Mouse (Mus musculus): ENCODE results near the gene Mtrf1l. TPM values are rescaled to one million over a fixed set of nuclear protein-coding genes. Genes with fewer than 3 reads are reported as not detected.
A peak's percentile ranks its signal among the peaks of the same experiment; 100 is the strongest.

Gene Mtrf1l
- polyA plus RNA-seq, 1 experiment from 2014 or later: 9.3 TPM

DNA sequence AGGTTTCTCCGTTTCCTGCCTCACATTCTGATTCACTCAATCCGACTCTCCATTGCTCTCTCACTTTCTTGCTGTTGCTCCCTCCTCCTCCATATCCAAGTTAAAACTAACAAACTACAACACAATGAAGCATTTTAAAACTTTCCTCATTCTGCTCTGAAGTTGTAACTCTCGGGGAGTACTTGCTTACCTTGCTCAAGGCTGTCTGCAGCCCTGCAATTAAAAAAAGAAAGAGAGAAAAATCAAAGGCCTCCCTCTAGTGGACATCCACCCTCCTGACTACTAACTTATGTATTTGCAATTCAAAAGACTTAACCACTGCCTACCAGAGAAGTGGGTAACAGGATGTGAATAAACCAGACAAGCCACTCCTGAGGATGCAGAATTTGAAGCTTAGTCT lies 1.1 kb upstream of the Mtrf1l start:
- 0% methylated on average over 3 of the region's 3 CpGs for WGBS (ENCODE audit: insufficient replicate concordance)
- Histone ChIP-seq H3K36me3 (peaks cover 25% of the 10 kb centered on the region), H3K9ac (peak overlapping the region; percentile 90), H3K4me3 (peak overlapping the region; percentile 86), H3K4me1 (peaks cover 45% of the 10 kb centered on the region), H3K4me2 (peak overlapping the region; percentile 96), H3K27me3 (replicated peaks) (no peaks in the 10 kb centered on the region), H3K9me3 (replicated peaks) (no peaks in the 10 kb centered on the region), H3K27ac (peak overlapping the region; percentile 92)
- no peak for ATAC-seq

DNA sequence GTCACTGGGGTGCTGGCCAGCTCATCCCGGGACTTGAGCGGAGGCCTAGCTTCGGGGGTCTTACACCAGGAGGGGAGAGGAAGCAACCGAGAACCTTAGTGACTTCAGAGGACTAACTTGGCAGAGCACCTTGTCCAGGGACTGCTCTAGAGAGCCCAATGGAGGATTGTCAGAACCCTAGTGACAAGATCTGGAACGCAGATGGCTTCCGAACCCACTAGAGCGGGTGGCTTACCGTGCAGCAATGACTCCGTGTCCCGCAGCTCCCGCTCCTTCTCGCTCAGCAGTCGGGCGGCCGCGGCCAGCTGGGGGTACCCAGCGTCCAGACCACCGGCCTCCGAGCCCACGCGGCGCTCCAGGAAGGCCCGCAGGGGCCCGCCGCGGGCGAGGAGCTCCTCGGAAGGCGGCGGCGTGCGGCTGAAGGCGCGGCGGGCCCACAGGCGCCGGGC lies 395 bp downstream of the Mtrf1l start:
- H3K27me3 ChIP-seq (replicated peaks): no peaks in the 10 kb centered on the region
- peak overlapping the region; percentile 92 for H3K27ac ChIP-seq
- no peaks in the 10 kb centered on the region for H3K9me3 ChIP-seq (replicated peaks)
- peak overlapping the region; percentile 86 for H3K4me3 ChIP-seq
- H3K4me1 ChIP-seq: peaks cover 45% of the 10 kb centered on the region
- under 1% methylated on average over 37 of the region's 37 CpGs for WGBS (ENCODE audit: insufficient replicate concordance)
- peak; percentile 2 for ATAC-seq
- H3K9ac ChIP-seq: peak overlapping the region; percentile 90
- peak overlapping the region; percentile 96 for H3K4me2 ChIP-seq
- H3K36me3 ChIP-seq: peaks cover 39% of the 10 kb centered on the region

DNA sequence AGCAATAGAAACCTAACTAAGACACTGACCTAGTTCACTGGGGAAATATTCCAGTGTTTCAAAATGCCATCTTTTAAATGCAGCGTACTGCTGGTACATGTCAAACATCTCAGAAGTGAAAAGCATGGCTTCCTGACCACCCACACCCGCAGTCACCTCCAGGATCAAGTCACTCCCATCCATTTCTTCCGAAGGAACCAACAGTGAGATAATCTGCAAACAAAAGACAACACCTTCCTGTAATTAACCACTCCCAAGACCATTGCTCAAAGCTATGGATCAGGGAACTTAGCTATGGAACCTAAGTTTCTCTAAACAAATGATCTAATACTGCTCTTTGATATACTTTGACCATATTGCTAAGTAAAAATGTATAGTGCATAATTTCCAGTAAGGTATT lies 4.9 kb downstream of the Mtrf1l start:
- no peak for ATAC-seq
- no peak overlapping the region for H3K27ac ChIP-seq
- no peaks in the 10 kb centered on the region for H3K9me3 ChIP-seq (replicated peaks)
- no peaks in the 10 kb centered on the region for H3K27me3 ChIP-seq (replicated peaks)
- H3K4me3 ChIP-seq: no peak overlapping the region
- peaks cover 85% of the 10 kb centered on the region for H3K36me3 ChIP-seq
- no peak overlapping the region for H3K9ac ChIP-seq
- H3K4me1 ChIP-seq: peaks cover 28% of the 10 kb centered on the region
- WGBS (ENCODE audit: insufficient replicate concordance): 82% methylated on average over 3 of the region's 3 CpGs
- no peak overlapping the region for H3K4me2 ChIP-seq

DNA sequence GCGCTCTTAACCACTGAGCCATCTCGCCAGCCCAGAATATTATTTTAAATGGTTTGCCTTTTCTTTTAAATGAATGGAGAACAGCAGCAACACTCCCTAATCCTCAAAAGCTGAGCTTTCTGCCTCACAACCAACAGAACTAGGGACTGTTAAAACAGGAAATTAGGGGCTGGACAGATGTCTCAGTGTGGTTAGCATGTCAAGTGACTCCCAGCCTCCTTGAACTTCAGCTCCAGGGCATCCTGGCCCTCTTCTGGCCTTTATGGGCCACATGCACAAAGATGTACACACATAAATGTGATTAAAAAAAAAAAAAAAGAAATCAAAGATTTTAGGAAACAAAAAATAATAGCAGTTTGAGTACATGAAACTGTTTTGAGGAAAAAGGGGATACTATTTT lies 7.7 kb downstream of the Mtrf1l start:
- no peak overlapping the region for H3K27ac ChIP-seq
- H3K27me3 ChIP-seq (replicated peaks): no peaks in the 10 kb centered on the region
- peaks cover 7% of the 10 kb centered on the region for H3K4me1 ChIP-seq
- H3K9ac ChIP-seq: no peak overlapping the region
- H3K4me3 ChIP-seq: no peak overlapping the region
- peaks cover 96% of the 10 kb centered on the region for H3K36me3 ChIP-seq
- H3K9me3 ChIP-seq (replicated peaks): no peaks in the 10 kb centered on the region
- no peak overlapping the region for H3K4me2 ChIP-seq
- no peak for ATAC-seq
- WGBS (ENCODE audit: insufficient replicate concordance): 87% methylated on average over 2 of the region's 2 CpGs

DNA sequence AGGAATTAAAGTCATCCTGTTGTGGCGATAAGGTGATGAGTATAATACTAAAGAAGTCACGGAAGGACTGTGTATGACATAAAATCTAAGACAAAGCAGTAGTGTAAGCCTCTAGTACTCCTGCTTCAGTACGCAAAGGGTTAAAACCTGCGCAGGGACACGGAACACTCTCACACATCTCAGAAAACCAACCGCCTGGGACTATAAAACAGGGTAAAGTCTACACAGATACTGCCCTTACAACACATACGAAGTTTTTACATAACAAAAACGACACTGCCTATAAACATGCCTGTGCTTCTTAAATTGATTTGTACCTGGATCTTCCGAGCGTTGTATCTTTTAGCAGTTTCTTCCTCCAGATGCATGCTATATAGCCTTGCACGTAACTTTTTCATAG lies 10.0 kb downstream of the Mtrf1l start:
- H3K4me3 ChIP-seq: no peak overlapping the region
- no peak overlapping the region for H3K4me2 ChIP-seq
- H3K9ac ChIP-seq: no peak overlapping the region
- no peaks in the 10 kb centered on the region for H3K9me3 ChIP-seq (replicated peaks)
- H3K27ac ChIP-seq: no peak overlapping the region
- H3K36me3 ChIP-seq: peaks cover 77% of the 10 kb centered on the region
- WGBS (ENCODE audit: insufficient replicate concordance): 87% methylated on average over 11 of the region's 11 CpGs
- no peak for ATAC-seq
- H3K4me1 ChIP-seq: no peaks in the 10 kb centered on the region
- H3K27me3 ChIP-seq (replicated peaks): no peaks in the 10 kb centered on the region

DNA sequence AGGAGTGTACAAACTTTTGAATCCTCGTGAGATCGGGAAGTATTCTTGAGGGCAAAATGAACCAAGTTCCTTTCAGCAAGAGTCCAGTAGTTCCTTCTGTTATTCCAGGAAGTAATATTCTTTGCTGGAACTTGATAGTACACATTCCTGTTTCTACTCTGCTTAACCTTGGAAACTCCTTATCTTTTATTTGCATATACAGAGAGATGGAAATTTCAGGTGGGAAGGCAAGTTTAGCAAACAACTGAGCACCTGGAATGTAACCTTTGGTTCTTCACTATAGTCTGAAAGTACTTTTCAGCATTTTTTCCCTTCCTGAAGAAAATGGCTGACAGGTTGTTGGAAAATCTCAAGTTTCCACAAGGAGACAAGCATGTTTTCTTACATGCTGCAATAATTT lies 16.0 kb downstream of the Mtrf1l start:
- peaks cover 30% of the 10 kb centered on the region for H3K36me3 ChIP-seq
- H3K27ac ChIP-seq: peak overlapping the region; percentile 94
- WGBS (ENCODE audit: insufficient replicate concordance): 31% methylated on average over 2 of the region's 2 CpGs
- no peaks in the 10 kb centered on the region for H3K9me3 ChIP-seq (replicated peaks)
- H3K9ac ChIP-seq: peak overlapping the region; percentile 95; the same call in 1 of the 2 replicates
- H3K4me1 ChIP-seq: peaks cover 32% of the 10 kb centered on the region
- no peak overlapping the region for H3K4me3 ChIP-seq
- no peaks in the 10 kb centered on the region for H3K27me3 ChIP-seq (replicated peaks)
- ATAC-seq: no peak
- H3K4me2 ChIP-seq: no peak overlapping the region; the same call in 1 of the 2 replicates

DNA sequence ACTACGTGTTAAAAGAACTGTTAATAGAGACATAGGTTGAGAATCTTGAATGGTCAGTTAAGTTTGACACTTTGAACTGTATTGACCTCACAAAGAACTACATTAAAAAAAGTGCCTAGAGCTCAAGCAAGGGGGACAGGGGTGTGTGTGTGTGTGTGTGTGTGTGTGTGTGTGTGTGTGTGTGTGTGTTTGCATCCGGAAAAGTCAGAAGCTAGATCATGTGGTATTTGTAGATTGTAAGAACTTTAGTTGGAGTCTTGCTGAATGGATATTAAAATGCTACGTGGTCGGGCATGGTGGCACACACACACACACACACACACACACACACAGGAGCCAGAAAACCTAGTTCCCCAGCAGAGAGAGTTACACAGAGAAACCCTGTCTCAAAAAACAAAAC lies 16.7 kb downstream of the Mtrf1l start:
- Histone ChIP-seq H3K27ac (peak overlapping the region; percentile 94), H3K27me3 (replicated peaks) (no peaks in the 10 kb centered on the region), H3K9me3 (replicated peaks) (no peaks in the 10 kb centered on the region), H3K9ac (peak overlapping the region; percentile 95), H3K36me3 (peaks cover 30% of the 10 kb centered on the region), H3K4me3 (no peak overlapping the region), H3K4me2 (peak overlapping the region; percentile 91), H3K4me1 (peaks cover 39% of the 10 kb centered on the region)
- no peak for ATAC-seq
- WGBS (ENCODE audit: insufficient replicate concordance): 35% methylated on average over 4 of the region's 4 CpGs

DNA sequence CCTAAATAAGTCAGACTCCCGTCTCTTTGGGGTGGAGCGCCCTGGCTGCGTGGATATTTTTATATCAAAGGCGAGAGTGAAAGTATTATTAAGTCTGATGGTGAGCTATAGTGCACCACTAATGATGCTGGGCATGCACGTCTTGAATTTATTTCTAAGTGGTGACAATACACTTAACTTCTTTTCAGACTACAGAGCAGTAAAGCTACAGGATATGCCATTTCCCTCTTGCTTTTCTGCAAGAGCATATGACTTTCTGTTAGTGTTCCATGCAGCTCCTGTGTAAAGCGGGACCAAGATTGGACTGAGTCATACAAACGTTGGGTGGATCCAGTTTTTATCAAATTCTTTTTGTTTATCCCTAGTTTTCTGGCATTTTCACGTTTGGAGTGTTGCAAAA lies 17.3 kb downstream of the Mtrf1l start:
- H3K9ac ChIP-seq: peak overlapping the region; percentile 95
- ATAC-seq: no peak
- peaks cover 45% of the 10 kb centered on the region for H3K4me1 ChIP-seq
- H3K27ac ChIP-seq: peak overlapping the region; percentile 94
- no peaks in the 10 kb centered on the region for H3K9me3 ChIP-seq (replicated peaks)
- H3K4me3 ChIP-seq: peak overlapping the region; percentile 98
- peak overlapping the region; percentile 91 for H3K4me2 ChIP-seq
- peaks cover 30% of the 10 kb centered on the region for H3K36me3 ChIP-seq
- no peaks in the 10 kb centered on the region for H3K27me3 ChIP-seq (replicated peaks)
- 7% methylated on average over 8 of the region's 8 CpGs for WGBS (ENCODE audit: insufficient replicate concordance)

DNA sequence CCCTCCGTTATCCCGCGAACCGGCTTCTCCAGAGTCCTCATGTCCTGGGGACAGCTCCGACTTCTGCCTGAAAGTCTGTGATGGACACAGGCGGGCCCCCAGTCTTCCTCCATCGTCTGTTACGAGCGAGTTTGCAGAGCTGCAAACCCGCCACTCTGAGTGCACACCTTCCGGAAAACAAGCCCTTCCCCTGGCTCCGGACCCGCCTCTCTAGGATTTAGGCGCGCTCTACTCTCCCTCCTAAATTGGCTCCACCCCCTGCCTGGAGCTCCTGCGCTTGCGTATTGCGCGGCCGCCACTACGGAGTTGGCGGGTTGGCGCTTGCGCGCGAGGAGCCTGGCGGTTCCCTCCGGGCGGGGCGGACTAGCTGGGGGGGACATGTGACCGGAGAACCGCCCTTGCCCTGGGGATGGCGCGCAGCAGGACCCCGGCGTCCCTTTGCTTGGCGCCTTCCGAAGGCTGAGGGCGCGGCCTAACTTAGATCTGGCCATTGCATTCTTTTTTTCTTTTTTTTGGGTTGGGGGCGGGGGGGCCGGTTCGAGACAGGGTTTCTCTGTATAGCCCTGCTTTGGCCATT lies 17.9 kb downstream of the Mtrf1l start:
- under 1% methylated on average over 43 of the region's 43 CpGs for WGBS (ENCODE audit: insufficient replicate concordance)
- Histone ChIP-seq H3K9me3 (replicated peaks) (no peaks in the 10 kb centered on the region), H3K9ac (peak overlapping the region; percentile 95), H3K27ac (peak overlapping the region; percentile 94), H3K4me3 (peak overlapping the region; percentile 98), H3K4me1 (peaks cover 51% of the 10 kb centered on the region), H3K4me2 (peak overlapping the region; percentile 91), H3K27me3 (replicated peaks) (no peaks in the 10 kb centered on the region), H3K36me3 (peaks cover 32% of the 10 kb centered on the region)
- peak; percentile 90 for ATAC-seq

DNA sequence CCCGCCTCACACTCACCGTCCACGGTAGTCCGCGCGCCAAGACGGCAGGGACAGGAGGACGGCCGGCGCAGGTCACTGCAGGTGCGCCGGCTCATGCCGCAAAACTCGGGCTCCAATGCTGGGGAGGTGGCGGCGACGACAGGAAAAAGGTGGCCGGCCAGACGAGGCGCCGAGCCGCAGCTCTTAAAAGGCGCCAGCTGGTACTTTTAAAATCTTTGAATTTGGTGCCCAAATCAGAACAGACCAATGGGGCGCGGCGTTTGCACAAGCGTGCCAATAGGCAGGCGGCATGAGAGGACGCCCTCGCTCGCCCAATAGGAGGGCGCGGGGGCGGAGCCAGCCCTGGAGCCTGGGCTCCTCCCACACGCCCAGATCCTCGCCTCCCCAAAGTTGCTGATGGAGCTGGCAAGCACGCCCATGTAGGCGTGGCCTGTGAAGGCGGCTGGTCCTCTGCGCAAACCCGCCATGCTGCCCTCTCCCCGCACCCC lies 18.4 kb downstream of the Mtrf1l start, which contains the start of gene Fbxo5:
Gene Fbxo5, minus strand, starts transcription at position 358 of the 488 bp plus-strand sequence.
- Histone ChIP-seq H3K4me2 (peak within 1 kb of the TSS; percentile 91), H3K27ac (peak within 1 kb of the TSS; percentile 98), H3K4me1 (peaks cover 55% of the 10 kb centered on the region), H3K36me3 (peaks cover 37% of the 10 kb centered on the region), H3K9ac (peak within 1 kb of the TSS; percentile 95), H3K9me3 (replicated peaks) (no peaks in the 10 kb centered on the region), H3K27me3 (replicated peaks) (no peaks in the 10 kb centered on the region), H3K4me3 (peak within 1 kb of the TSS; percentile 98)
- WGBS (ENCODE audit: insufficient replicate concordance): under 1% methylated on average over 42 of the region's 42 CpGs
- peak; percentile 90 for ATAC-seq

DNA sequence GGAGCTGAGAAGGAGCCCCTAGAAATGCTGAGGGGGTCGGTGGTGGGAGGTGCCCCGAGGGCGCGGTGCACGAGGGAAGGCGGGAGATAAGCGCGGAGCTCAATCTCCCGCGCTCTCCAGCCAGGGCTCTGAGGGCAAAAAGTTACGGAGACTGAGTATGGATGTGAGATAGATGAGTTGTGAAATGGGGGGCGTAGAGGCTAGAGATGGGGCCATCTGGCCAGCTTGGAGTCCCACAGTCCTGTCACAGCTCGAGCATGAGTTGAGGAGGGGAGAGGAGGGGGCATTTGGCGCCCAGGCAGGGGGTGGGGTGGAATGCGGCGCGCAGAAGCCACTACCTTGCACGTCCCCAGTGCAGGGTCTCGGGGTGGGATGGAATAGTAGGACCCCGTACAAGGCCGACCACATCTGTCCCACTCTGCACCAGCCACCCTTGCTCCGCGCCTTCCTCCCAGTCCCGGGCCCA lies 19.0 kb downstream of the Mtrf1l start:
- Histone ChIP-seq H3K4me3 (peak overlapping the region; percentile 98), H3K27me3 (replicated peaks) (no peaks in the 10 kb centered on the region), H3K9ac (peak overlapping the region; percentile 95), H3K4me2 (peak overlapping the region; percentile 91), H3K9me3 (replicated peaks) (no peaks in the 10 kb centered on the region), H3K27ac (peak overlapping the region; percentile 98), H3K36me3 (peaks cover 43% of the 10 kb centered on the region), H3K4me1 (peaks cover 55% of the 10 kb centered on the region)
- peak; percentile 16 for ATAC-seq
- WGBS (ENCODE audit: insufficient replicate concordance): under 1% methylated on average over 24 of the region's 24 CpGs

DNA sequence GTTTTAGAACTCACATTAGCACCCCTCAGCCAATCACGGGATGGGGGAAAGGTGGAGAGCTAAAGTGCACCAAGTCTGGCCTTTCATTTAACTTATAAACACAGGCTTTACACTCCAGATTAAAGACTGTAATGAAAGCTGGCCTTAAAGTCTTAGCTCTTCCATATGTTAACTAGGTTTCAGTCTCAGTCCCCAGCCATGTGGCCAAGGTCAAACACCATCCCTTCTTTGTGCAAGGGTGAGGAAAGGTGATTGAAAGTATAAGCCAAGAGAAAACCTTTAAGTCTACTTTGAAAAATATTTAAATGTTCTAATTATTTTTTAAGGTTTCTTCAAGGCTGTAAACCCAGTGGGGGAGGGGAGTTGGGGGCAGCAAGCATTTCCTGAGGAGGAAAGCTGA lies 20.0 kb downstream of the Mtrf1l start:
- no peak for ATAC-seq
- H3K4me2 ChIP-seq: peak overlapping the region; percentile 91
- H3K27me3 ChIP-seq (replicated peaks): no peaks in the 10 kb centered on the region
- WGBS (ENCODE audit: insufficient replicate concordance): 8% methylated on average over 1 of the region's 1 CpGs
- peaks cover 55% of the 10 kb centered on the region for H3K4me1 ChIP-seq
- peak overlapping the region; percentile 95 for H3K9ac ChIP-seq
- H3K9me3 ChIP-seq (replicated peaks): no peaks in the 10 kb centered on the region
- peak overlapping the region; percentile 98 for H3K4me3 ChIP-seq
- H3K36me3 ChIP-seq: peaks cover 51% of the 10 kb centered on the region
- H3K27ac ChIP-seq: peak overlapping the region; percentile 68
